Mouse (Mus musculus) midbrain, embryonic 11.5 days (tissue): ENCODE measurements at regions not wholly inside any gene's neighbourhood (a gene's known extent, or its start where the extent isn't known, plus 50 kb on each side); places are given as distances from the start of the nearest gene placed in this dataset.

Experiments used
- ATAC-seq: fragments of 200-750 bp; cut with Nextera tagmentation; 2 replicates; pipeline ENCODE4 v1.8.0; 2017; ENCODE audit warnings: moderate TSS enrichment, moderate library complexity; ENCODE audit not compliant: low FRiP score
- DNase-seq: peaks from one replicate; pipeline ENCODE4 v3.0.0; 2015; ENCODE audit warnings: low spot score; ENCODE audit errors: missing footprints
- H3K27ac ChIP-seq: fragments of 300-500 bp; sonication (generic); 2 replicates; pipeline ENCODE4 v1.5.1; 2014; ENCODE audit warnings: low read depth, low read length
- H3K27me3 ChIP-seq: fragments of 300-500 bp; sonication (generic); 2 replicates; pipeline ENCODE4 v1.6.1; 2014; ENCODE audit warnings: mild to moderate bottlenecking, low read length, moderate library complexity, mixed read lengths; ENCODE audit not compliant: control insufficient read depth, insufficient read depth
- H3K36me3 ChIP-seq: fragments of 300-500 bp; sonication (generic); 2 replicates; pipeline ENCODE4 v1.6.1; 2014; ENCODE audit warnings: mild to moderate bottlenecking, low read length, moderate library complexity, mixed read lengths; ENCODE audit not compliant: control insufficient read depth, insufficient read depth
- H3K4me1 ChIP-seq: fragments of 300-500 bp; sonication (generic); 2 replicates; pipeline ENCODE4 v1.6.1; 2014; ENCODE audit warnings: low read length; ENCODE audit not compliant: control insufficient read depth, insufficient read depth
- H3K4me2 ChIP-seq: fragments of 300-500 bp; sonication (generic); 2 replicates; pipeline ENCODE4 v1.6.1; 2014; ENCODE audit warnings: mild to moderate bottlenecking, moderate library complexity
- H3K4me3 ChIP-seq: fragments of 300-500 bp; sonication (generic); 2 replicates; pipeline ENCODE4 v1.5.1; 2014; ENCODE audit warnings: low read depth, low read length
- H3K9ac ChIP-seq: fragments of 300-500 bp; sonication (generic); 2 replicates; pipeline ENCODE4 v1.6.1; 2014; ENCODE audit warnings: low read length
- H3K9me3 ChIP-seq: fragments of 300-500 bp; sonication (generic); 2 replicates; pipeline ENCODE4 v1.6.1; 2016; ENCODE audit warnings: low read length; ENCODE audit not compliant: control insufficient read depth
- WGBS: fragments of 180-500 bp; shearing (Covaris S2); extraction: QIAGEN DNeasy Blood & Tissue Kit; methylation state at CpG from one replicate; pipeline ENCODE4 v1.1.7; 2014; 5-methylcytosine and 5-hydroxymethylcytosine counted together

DNA sequence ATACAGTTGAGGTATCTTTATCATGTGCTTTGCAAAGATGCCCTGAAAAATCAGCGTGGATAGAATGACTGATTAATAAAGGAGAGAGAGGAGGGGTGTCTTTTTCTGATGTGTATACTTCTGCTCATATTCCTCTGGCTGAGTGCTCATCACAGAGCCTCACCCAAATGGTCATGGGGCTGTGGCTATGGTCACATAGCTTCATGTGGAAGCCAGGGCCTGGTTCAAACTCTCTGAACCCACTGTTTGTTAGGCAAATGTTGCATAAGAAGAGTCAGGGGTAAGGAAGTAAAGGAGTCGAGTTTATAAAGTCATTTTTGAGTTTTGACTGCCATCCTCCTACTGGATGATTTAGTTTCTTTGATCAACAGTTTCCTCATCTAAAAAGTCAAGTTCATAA is 221.0 kb downstream of the Fzd1 start:
- H3K4me2 ChIP-seq, result no peak overlapping the region
- H3K4me1 ChIP-seq, result no peaks in the 10 kb centered on the region
- no peaks in the 10 kb centered on the region for H3K27me3 ChIP-seq
- H3K4me3 ChIP-seq, result no peak overlapping the region
- ATAC-seq (no peak), DNase-seq (no peak)
- no peaks in the 10 kb centered on the region for H3K9me3 ChIP-seq
- WGBS, result 76% methylated on average over 2 of the region's 2 CpGs
- H3K9ac ChIP-seq, result no peak overlapping the region
- no peak overlapping the region for H3K27ac ChIP-seq
- H3K36me3 ChIP-seq, result no peaks in the 10 kb centered on the region

DNA sequence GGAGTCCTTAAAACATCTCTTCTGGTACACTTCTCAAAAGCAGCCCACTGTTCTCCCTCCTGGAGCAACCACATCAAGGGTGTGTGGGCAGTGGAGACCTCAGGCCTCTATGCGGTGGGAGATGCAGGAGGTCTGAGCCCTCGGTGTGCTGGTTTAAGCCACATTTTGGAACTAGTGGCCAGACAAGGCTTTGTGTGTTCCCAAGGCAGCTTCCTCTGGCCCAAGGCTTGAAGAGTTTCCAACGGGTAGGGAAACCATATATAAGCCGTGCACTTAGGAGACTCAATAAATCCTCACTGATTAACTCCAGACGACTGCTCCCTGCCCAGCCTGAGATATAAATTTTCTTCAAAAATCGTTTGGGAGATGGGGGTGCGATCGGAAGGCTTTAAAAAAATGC is 221.9 kb downstream of the Fzd1 start:
- no peak overlapping the region for H3K4me3 ChIP-seq
- H3K4me2 ChIP-seq, result no peak overlapping the region
- H3K27ac ChIP-seq, result no peak overlapping the region
- WGBS, result 82% methylated on average over 8 of the region's 8 CpGs
- ATAC-seq, result no peak
- no peaks in the 10 kb centered on the region for H3K36me3 ChIP-seq
- no peaks in the 10 kb centered on the region for H3K9me3 ChIP-seq
- H3K4me1 ChIP-seq, result no peaks in the 10 kb centered on the region
- no peaks in the 10 kb centered on the region for H3K27me3 ChIP-seq
- DNase-seq, result no peak
- H3K9ac ChIP-seq, result no peak overlapping the region

GRCm38 (mm10) chr5:4534512-4534911 is 223.3 kb downstream of the Fzd1 start:
- Histone ChIP-seq H3K9ac (no peak overlapping the region), H3K4me3 (no peak overlapping the region), H3K27me3 (no peaks in the 10 kb centered on the region), H3K9me3 (no peaks in the 10 kb centered on the region), H3K27ac (no peak overlapping the region), H3K36me3 (no peaks in the 10 kb centered on the region), H3K4me2 (no peak overlapping the region), H3K4me1 (peaks cover 10% of the 10 kb centered on the region)
- ATAC-seq (no peak), DNase-seq (no peak)
- WGBS, result 79% methylated on average over 2 of the region's 2 CpGs

GRCm38 (mm10) chr5:4530236-4531067 is 227.4 kb downstream of the Fzd1 start:
- ATAC-seq (0 out of 2 replicates have a peak, but pooled peaks have one; percentile 42), DNase-seq (no peak)
- no peak overlapping the region for H3K4me2 ChIP-seq
- H3K9ac ChIP-seq, result no peak overlapping the region
- no peaks in the 10 kb centered on the region for H3K27me3 ChIP-seq
- H3K9me3 ChIP-seq, result no peaks in the 10 kb centered on the region
- H3K4me3 ChIP-seq, result no peak overlapping the region
- 30% methylated on average over 10 of the region's 10 CpGs for WGBS
- no peak overlapping the region for H3K27ac ChIP-seq
- H3K36me3 ChIP-seq, result no peaks in the 10 kb centered on the region
- H3K4me1 ChIP-seq, result peaks cover 10% of the 10 kb centered on the region

DNA sequence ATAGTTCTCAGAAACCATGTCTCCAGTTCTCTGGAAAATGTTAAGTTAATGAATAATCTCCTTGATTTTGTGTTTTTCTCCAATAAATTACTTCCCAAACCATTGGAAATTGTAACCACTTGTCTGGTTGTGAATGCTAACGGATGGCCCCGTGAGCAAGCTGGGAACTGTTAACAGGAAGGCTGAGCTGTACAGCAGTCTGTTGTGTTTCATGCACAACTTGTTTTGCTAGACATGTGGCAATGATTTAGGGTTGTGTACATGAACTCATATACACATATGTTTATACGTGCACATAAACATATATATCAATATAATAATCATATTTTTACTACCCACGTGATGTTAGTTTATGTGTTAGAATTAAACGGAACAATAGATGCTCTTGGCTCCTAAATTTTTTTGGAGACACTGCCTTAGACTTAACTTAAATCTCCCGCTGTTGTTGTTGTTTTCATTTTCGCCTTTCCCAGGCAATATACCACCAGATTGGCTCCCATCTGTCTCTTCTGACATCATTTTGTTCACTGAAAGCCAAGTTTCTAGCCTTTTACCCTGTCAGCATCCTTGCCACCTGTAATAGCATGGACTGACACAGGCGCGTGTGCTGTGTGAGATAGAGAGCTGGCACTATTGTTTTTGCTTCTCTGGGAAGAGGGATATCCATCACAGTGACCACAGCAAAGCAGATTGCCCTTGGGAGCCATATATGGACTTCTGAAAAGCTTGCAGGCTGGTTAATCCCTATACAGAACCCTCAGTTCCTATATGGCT is 231.6 kb downstream of the Fzd1 start:
- no peak overlapping the region for H3K9ac ChIP-seq
- WGBS, result 92% methylated on average over 9 of the region's 9 CpGs
- H3K4me1 ChIP-seq, result peaks cover 10% of the 10 kb centered on the region
- H3K4me2 ChIP-seq, result no peak overlapping the region
- no peaks in the 10 kb centered on the region for H3K27me3 ChIP-seq
- no peak overlapping the region for H3K27ac ChIP-seq
- no peaks in the 10 kb centered on the region for H3K9me3 ChIP-seq
- no peaks in the 10 kb centered on the region for H3K36me3 ChIP-seq
- no peak for DNase-seq
- no peak for ATAC-seq
- no peak overlapping the region for H3K4me3 ChIP-seq

DNA sequence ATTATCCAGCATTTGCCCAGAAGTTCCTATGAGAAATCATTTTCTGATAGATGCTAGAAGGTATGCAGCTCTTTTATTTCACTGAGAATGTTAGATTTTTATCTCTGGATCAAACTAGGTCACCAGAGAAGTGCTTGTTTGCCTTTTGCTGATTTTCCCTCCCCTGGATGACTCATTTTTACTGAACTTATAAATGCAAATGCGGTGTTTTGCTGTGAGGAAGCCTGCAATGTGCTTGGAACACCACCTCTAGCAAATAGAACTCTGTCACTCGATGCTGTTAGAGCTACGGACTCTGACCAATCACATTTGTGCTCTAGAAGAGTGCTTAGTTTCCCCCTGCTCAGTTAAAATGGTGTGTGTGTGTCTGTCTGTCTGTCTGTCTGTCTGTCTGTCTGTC is 257.2 kb downstream of the Fzd1 start:
- H3K27ac ChIP-seq, result no peak overlapping the region
- no peaks in the 10 kb centered on the region for H3K9me3 ChIP-seq
- DNase-seq (no peak), ATAC-seq (no peak)
- no peak overlapping the region for H3K4me2 ChIP-seq
- H3K4me1 ChIP-seq, result peaks cover 15% of the 10 kb centered on the region
- H3K27me3 ChIP-seq, result no peaks in the 10 kb centered on the region
- WGBS, result 93% methylated on average over 3 of the region's 3 CpGs
- H3K4me3 ChIP-seq, result no peak overlapping the region
- no peaks in the 10 kb centered on the region for H3K36me3 ChIP-seq
- no peak overlapping the region for H3K9ac ChIP-seq

DNA sequence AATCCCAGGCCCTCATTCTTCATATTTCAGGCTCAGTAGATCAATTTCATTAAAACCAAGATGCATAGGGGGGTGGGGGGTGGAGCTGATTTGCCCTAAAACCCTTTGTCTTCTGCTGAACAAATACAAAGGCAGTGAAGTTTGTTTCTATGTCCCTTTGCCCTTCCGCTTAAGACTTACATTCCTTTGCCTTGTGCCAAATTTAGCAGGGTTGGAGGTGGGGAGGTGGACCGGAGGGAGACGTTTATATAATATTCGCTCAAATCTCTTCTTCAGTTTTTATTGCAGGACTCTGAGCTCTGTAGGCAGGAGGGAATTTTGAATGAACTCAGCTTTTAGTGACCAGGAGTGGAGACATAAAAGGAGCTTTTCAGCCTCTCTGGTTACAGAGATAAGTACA is 258.8 kb downstream of the Fzd1 start:
- Histone ChIP-seq H3K27ac (no peak overlapping the region), H3K36me3 (no peaks in the 10 kb centered on the region), H3K4me3 (no peak overlapping the region), H3K9me3 (no peaks in the 10 kb centered on the region), H3K4me2 (no peak overlapping the region; the same call in 1 of the 2 replicates), H3K4me1 (peaks cover 15% of the 10 kb centered on the region), H3K9ac (no peak overlapping the region), H3K27me3 (no peaks in the 10 kb centered on the region)
- ATAC-seq (no peak), DNase-seq (no peak)
- 23% methylated on average over 4 of the region's 4 CpGs for WGBS

DNA sequence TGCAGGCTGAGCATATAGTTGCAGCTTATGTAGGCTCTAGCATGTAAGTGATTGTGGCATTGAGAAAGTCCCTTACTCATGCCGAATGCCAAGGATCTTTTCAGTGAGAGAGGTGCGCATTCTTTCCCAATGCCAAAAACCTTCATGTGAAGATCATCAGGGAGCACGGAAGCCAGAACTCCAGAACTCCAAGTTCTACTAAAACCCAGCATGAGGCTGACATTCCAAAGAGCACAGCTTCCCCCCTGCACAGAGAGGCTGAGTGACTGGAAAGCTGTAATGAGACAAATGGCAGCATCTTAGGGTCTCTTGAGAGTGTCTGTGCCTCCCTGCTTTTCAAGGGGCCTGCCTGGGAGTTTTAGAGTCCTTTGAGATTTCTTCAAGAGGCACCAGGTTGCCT is 259.4 kb downstream of the Fzd1 start:
- 58% methylated on average over 3 of the region's 3 CpGs for WGBS
- Histone ChIP-seq H3K27me3 (no peaks in the 10 kb centered on the region), H3K27ac (no peak overlapping the region), H3K9me3 (no peaks in the 10 kb centered on the region), H3K4me1 (peaks cover 15% of the 10 kb centered on the region), H3K4me3 (no peak overlapping the region), H3K36me3 (no peaks in the 10 kb centered on the region), H3K4me2 (no peak overlapping the region), H3K9ac (no peak overlapping the region)
- ATAC-seq (no peak), DNase-seq (no peak)

GRCm38 (mm10) chr5:4496907-4497200 is 261.0 kb downstream of the Fzd1 start:
- 29% methylated on average over 3 of the region's 3 CpGs for WGBS
- H3K4me1 ChIP-seq, result peaks cover 15% of the 10 kb centered on the region
- peak overlapping the region; percentile 17; the same call in 1 of the 2 replicates for H3K4me2 ChIP-seq
- H3K9ac ChIP-seq, result no peak overlapping the region
- no peaks in the 10 kb centered on the region for H3K9me3 ChIP-seq
- no peak for DNase-seq
- no peaks in the 10 kb centered on the region for H3K36me3 ChIP-seq
- ATAC-seq, result no peak
- H3K4me3 ChIP-seq, result no peak overlapping the region
- H3K27ac ChIP-seq, result no peak overlapping the region
- no peaks in the 10 kb centered on the region for H3K27me3 ChIP-seq
